Mouse (Mus musculus): ENCODE measurements around the gene Gtf3c5. TPM values are rescaled to one million over a fixed set of nuclear protein-coding genes. Genes with fewer than 3 reads are reported as not detected.
A peak's percentile ranks its signal among the peaks of the same experiment; 100 is the strongest.

Gtf3c5 gene
- total and polyA plus RNA-seq, 2 experiments from 2014 or later = 12.7 to 14.0 TPM

GRCm38 (mm10) chr2:28533901-28534435, 49.6 kb downstream of the Gtf3c5 start:
- Histone ChIP-seq H3K4me3 (ENCODE audit: low read depth, low read length) (peak overlapping the region; percentile 64), H3K4me2 (ENCODE audit: low read depth, low read length) (peak overlapping the region; percentile 87), H3K27ac (ENCODE audit: low read depth) (peak overlapping the region; percentile 86), H3K4me1 (ENCODE audit: control insufficient read depth, insufficient read depth) (peaks cover 46% of the 10 kb centered on the region), H3K9ac (replicated peaks; ENCODE audit: low read depth, low read length) (peak overlapping the region; percentile 68), H3K27me3 (ENCODE audit: control insufficient read depth, insufficient read depth, low read length) (no peaks in the 10 kb centered on the region), H3K36me3 (replicated peaks; ENCODE audit: control insufficient read depth, insufficient read depth, low read length) (no peaks in the 10 kb centered on the region), H3K9me3 (replicated peaks; ENCODE audit: control insufficient read depth, low read length) (no peaks in the 10 kb centered on the region)
- DNase-seq (ENCODE audit: low spot score) = no peak
- 66% methylated on average over 7 of the region's 7 CpGs for WGBS
- no peak for ATAC-seq (ENCODE audit: insufficient read depth, low read depth)
- TF ChIP-seq CTCF (IDR thresholded peaks at IDR 0.05; ENCODE audit: low read depth) = no peak
- no peak for TF ChIP-seq EP300 (IDR thresholded peaks at IDR 0.05; ENCODE audit: low read depth)

DNA sequence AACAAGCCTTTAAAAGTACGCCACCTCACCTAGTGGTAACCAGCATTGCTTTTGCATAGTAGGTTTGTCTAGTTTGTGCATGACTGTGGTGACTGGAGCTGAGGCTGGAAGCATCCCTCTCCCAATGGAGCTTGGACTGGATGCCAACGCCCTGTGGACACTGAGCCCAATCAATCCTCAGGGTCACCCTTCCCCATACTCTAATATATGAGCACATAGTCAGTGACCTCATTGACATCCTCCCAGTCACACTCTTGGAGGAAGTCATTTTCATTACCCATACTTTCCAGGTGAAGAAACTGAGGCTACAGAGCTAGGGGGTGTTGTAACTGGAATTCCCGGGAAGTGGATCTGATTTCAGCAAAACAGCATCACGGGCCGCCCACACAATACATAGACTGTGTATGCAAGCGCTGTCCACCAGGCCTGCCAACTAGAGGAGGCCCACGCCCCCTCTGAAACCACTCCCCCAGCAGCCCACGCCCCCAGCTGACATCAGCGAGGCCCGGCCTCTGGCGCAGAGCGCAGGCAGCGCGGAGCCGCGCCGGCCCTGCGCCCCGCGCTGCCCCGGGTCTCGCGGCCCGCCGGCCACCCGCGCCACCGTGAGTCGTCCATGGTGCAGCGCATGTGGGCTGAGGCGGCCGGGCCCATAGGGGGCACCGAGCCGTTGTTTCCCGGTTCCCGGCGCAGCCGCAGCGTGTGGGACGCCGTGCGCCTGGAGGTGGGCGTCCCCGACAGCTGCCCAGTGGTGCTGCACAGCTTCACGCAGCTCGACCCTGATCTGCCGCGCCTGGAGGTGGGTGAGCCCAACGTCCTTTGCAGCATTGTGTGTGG, 50.4 kb downstream of the Gtf3c5 start:
- WGBS = 3% methylated on average over 49 of the region's 49 CpGs
- Histone ChIP-seq H3K9me3 (replicated peaks; ENCODE audit: control insufficient read depth, low read length) (no peaks in the 10 kb centered on the region), H3K4me2 (ENCODE audit: low read depth, low read length) (peak overlapping the region; percentile 87), H3K27ac (ENCODE audit: low read depth) (peak overlapping the region; percentile 86), H3K4me1 (ENCODE audit: control insufficient read depth, insufficient read depth) (peaks cover 39% of the 10 kb centered on the region), H3K36me3 (replicated peaks; ENCODE audit: control insufficient read depth, insufficient read depth, low read length) (no peaks in the 10 kb centered on the region), H3K9ac (replicated peaks; ENCODE audit: low read depth, low read length) (peak overlapping the region; percentile 68), H3K4me3 (ENCODE audit: low read depth, low read length) (peak overlapping the region; percentile 64), H3K27me3 (ENCODE audit: control insufficient read depth, insufficient read depth, low read length) (no peaks in the 10 kb centered on the region)
- TF ChIP-seq EP300 (IDR thresholded peaks at IDR 0.05; ENCODE audit: low read depth) (no peak), CTCF (IDR thresholded peaks at IDR 0.05; ENCODE audit: low read depth) (peak; percentile 12; the same call in 1 of the 2 replicates)
- peak; percentile 93 for ATAC-seq (ENCODE audit: insufficient read depth, low read depth)
- DNase-seq (ENCODE audit: low spot score) = peak; percentile 91

DNA sequence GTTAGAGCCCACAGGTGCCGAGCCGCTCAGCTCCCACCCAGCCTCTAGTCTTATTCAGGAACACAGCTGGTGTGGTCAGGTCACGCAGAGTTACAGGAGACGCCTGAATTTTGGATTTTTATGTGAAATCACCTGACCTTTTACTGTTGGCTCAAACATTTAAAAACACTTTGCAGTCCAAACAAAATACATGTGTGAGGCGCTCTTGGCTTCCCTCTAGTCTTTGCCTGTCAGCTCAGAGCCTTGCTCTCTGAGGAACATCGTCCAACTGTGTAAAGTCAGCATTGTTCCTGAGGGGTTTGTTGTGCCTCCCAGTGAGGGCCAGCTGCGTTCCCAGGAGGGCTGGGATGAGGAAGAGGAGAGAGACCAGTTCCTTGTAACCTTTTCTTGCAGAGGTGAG, 53.2 kb downstream of the Gtf3c5 start:
- no peaks in the 10 kb centered on the region for H3K9me3 ChIP-seq (replicated peaks; ENCODE audit: control insufficient read depth, low read length)
- no peak overlapping the region for H3K4me2 ChIP-seq (ENCODE audit: low read depth, low read length)
- no peak overlapping the region for H3K9ac ChIP-seq (replicated peaks; ENCODE audit: low read depth, low read length)
- TF ChIP-seq CTCF (IDR thresholded peaks at IDR 0.05; ENCODE audit: low read depth) = no peak
- TF ChIP-seq EP300 (IDR thresholded peaks at IDR 0.05; ENCODE audit: low read depth) = no peak
- no peak overlapping the region for H3K27ac ChIP-seq (ENCODE audit: low read depth)
- DNase-seq (ENCODE audit: low spot score) (no peak), ATAC-seq (ENCODE audit: insufficient read depth, low read depth) (no peak)
- WGBS = 68% methylated on average over 7 of the region's 7 CpGs
- no peaks in the 10 kb centered on the region for H3K27me3 ChIP-seq (ENCODE audit: control insufficient read depth, insufficient read depth, low read length)
- H3K4me1 ChIP-seq (ENCODE audit: control insufficient read depth, insufficient read depth) = peaks cover 31% of the 10 kb centered on the region
- no peak overlapping the region for H3K4me3 ChIP-seq (ENCODE audit: low read depth, low read length)
- no peaks in the 10 kb centered on the region for H3K36me3 ChIP-seq (replicated peaks; ENCODE audit: control insufficient read depth, insufficient read depth, low read length)

DNA sequence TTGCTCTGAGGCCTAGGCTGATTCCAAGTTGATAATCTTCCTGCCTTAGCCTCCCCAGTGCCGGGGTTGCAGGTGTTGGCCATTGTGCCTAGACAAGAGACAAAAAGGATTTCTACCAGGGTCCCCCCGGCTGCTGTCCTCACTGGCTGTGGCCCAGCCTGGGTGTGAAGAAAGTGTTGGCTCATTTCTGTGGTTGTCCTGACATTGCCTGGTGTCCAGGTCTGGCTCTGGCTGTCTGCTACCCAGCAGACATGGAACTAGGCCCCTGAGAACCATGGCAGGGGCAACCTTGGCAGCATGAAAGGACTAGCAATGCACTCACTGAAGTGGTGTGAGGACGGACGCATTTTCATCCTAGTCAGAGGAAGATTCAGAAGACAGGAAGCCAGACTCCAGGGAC, 53.7 kb downstream of the Gtf3c5 start:
- ATAC-seq (ENCODE audit: insufficient read depth, low read depth) (no peak), DNase-seq (ENCODE audit: low spot score) (no peak)
- Histone ChIP-seq H3K9ac (replicated peaks; ENCODE audit: low read depth, low read length) (no peak overlapping the region), H3K4me2 (ENCODE audit: low read depth, low read length) (no peak overlapping the region), H3K4me3 (ENCODE audit: low read depth, low read length) (no peak overlapping the region), H3K9me3 (replicated peaks; ENCODE audit: control insufficient read depth, low read length) (no peaks in the 10 kb centered on the region), H3K27me3 (ENCODE audit: control insufficient read depth, insufficient read depth, low read length) (no peaks in the 10 kb centered on the region), H3K27ac (ENCODE audit: low read depth) (no peak overlapping the region), H3K4me1 (ENCODE audit: control insufficient read depth, insufficient read depth) (peaks cover 30% of the 10 kb centered on the region), H3K36me3 (replicated peaks; ENCODE audit: control insufficient read depth, insufficient read depth, low read length) (no peaks in the 10 kb centered on the region)
- TF ChIP-seq EP300 (IDR thresholded peaks at IDR 0.05; ENCODE audit: low read depth) = no peak
- 62% methylated on average over 4 of the region's 4 CpGs for WGBS

DNA sequence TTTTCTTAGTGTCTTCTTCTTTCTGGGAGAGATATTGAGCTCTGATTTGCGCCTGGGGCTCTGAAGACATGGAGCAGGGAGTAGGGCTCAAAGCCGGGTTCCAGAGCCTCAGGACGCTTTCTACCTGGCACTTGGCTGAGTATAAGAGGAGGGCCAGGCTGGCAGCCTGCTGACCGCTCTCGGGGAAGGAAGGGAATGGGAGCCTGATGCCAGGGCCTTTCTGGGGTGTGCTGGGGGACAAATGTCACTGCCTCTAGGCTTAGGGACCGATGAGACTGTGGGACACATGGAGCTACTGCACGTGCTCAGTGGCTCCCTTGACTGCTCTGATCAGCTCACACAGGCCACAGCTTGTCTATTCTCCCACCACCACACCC, 55.2 kb downstream of the Gtf3c5 start:
- ATAC-seq (ENCODE audit: insufficient read depth, low read depth) (no peak), DNase-seq (ENCODE audit: low spot score) (no peak)
- H3K9me3 ChIP-seq (replicated peaks; ENCODE audit: control insufficient read depth, low read length) = no peaks in the 10 kb centered on the region
- H3K4me1 ChIP-seq (ENCODE audit: control insufficient read depth, insufficient read depth) = peaks cover 23% of the 10 kb centered on the region
- no peak for TF ChIP-seq EP300 (IDR thresholded peaks at IDR 0.05; ENCODE audit: low read depth)
- no peaks in the 10 kb centered on the region for H3K27me3 ChIP-seq (ENCODE audit: control insufficient read depth, insufficient read depth, low read length)
- no peak overlapping the region for H3K9ac ChIP-seq (replicated peaks; ENCODE audit: low read depth, low read length)
- H3K27ac ChIP-seq (ENCODE audit: low read depth) = no peak overlapping the region
- H3K4me3 ChIP-seq (ENCODE audit: low read depth, low read length) = no peak overlapping the region
- no peak overlapping the region for H3K4me2 ChIP-seq (ENCODE audit: low read depth, low read length)
- H3K36me3 ChIP-seq (replicated peaks; ENCODE audit: control insufficient read depth, insufficient read depth, low read length) = no peaks in the 10 kb centered on the region
- WGBS = 88% methylated on average over 7 of the region's 7 CpGs

Measured in heart, postnatal 0 days (tissue).